Mouse (Mus musculus): ENCODE results near the gene Mtmr1. TPM values are rescaled to one million over a fixed set of nuclear protein-coding genes. Genes with fewer than 3 reads are reported as not detected.

The Mtmr1 gene
- polyA plus RNA-seq, 1 experiment from 2014 or later = 15.4 TPM

- Histone ChIP-seq H3K27me3 (ENCODE audit: control insufficient read depth, insufficient read depth, low read depth, low read length) (no peaks in the 10 kb centered on the region), H3K4me1 (ENCODE audit: control insufficient read depth, insufficient read depth, low read length) (no peaks in the 10 kb centered on the region), H3K4me2 (ENCODE audit: low read length) (no peak overlapping the region), H3K36me3 (ENCODE audit: control insufficient read depth, insufficient read depth, low read length) (no peaks in the 10 kb centered on the region), H3K9me3 (replicated peaks; ENCODE audit: control insufficient read depth, low read length, poor library complexity, severe bottlenecking) (no peaks in the 10 kb centered on the region), H3K9ac (ENCODE audit: low read depth, low read length) (no peak overlapping the region), H3K4me3 (ENCODE audit: low read depth, low read length) (no peak overlapping the region), H3K27ac (ENCODE audit: low read length) (no peak overlapping the region)
- no peak for ATAC-seq
These were observed 62.9 kb downstream of the Mtmr1 start for GRCm38 (mm10) chrX:71427491-71427890.

GRCm38 (mm10) chrX:71430900-71431299 is 66.3 kb downstream of the Mtmr1 start:
- 84% methylated on average over 5 of the region's 5 CpGs for WGBS
- H3K9me3 ChIP-seq (replicated peaks; ENCODE audit: control insufficient read depth, low read length, poor library complexity, severe bottlenecking) = no peaks in the 10 kb centered on the region

GRCm38 (mm10) chrX:71434448-71434847 is 69.9 kb downstream of the Mtmr1 start:
- H3K4me3 ChIP-seq (ENCODE audit: low read depth, low read length) = no peak overlapping the region
- no peaks in the 10 kb centered on the region for H3K36me3 ChIP-seq (ENCODE audit: control insufficient read depth, insufficient read depth, low read length)
- H3K9me3 ChIP-seq (replicated peaks; ENCODE audit: control insufficient read depth, low read length, poor library complexity, severe bottlenecking) = no peaks in the 10 kb centered on the region
- H3K9ac ChIP-seq (ENCODE audit: low read depth, low read length) = no peak overlapping the region
- 39% methylated on average over 1 of the region's 1 CpGs for WGBS
- no peak overlapping the region for H3K4me2 ChIP-seq (ENCODE audit: low read length)
- no peak overlapping the region for H3K27ac ChIP-seq (ENCODE audit: low read length)
- no peaks in the 10 kb centered on the region for H3K27me3 ChIP-seq (ENCODE audit: control insufficient read depth, insufficient read depth, low read depth, low read length)
- no peaks in the 10 kb centered on the region for H3K4me1 ChIP-seq (ENCODE audit: control insufficient read depth, insufficient read depth, low read length)
- peak; percentile 48; the same call in 1 of the 2 replicates for ATAC-seq

More at GRCm38 (mm10) chrX:71430900-71431299, 66.3 kb downstream of the Mtmr1 start:
- Histone ChIP-seq H3K4me1 (ENCODE audit: control insufficient read depth, insufficient read depth, low read length) (no peaks in the 10 kb centered on the region), H3K4me3 (ENCODE audit: low read depth, low read length) (no peak overlapping the region), H3K27ac (ENCODE audit: low read length) (no peak overlapping the region), H3K36me3 (ENCODE audit: control insufficient read depth, insufficient read depth, low read length) (no peaks in the 10 kb centered on the region), H3K9ac (ENCODE audit: low read depth, low read length) (no peak overlapping the region), H3K27me3 (ENCODE audit: control insufficient read depth, insufficient read depth, low read depth, low read length) (no peaks in the 10 kb centered on the region), H3K4me2 (ENCODE audit: low read length) (no peak overlapping the region)
- no peak for ATAC-seq

- 30% methylated on average over 8 of the region's 8 CpGs for WGBS
- Histone ChIP-seq H3K4me2 (ENCODE audit: low read length) (no peak overlapping the region), H3K27ac (ENCODE audit: low read length) (no peak overlapping the region), H3K4me3 (ENCODE audit: low read depth, low read length) (no peak overlapping the region), H3K27me3 (ENCODE audit: control insufficient read depth, insufficient read depth, low read depth, low read length) (no peaks in the 10 kb centered on the region), H3K9me3 (replicated peaks; ENCODE audit: control insufficient read depth, low read length, poor library complexity, severe bottlenecking) (no peaks in the 10 kb centered on the region), H3K9ac (ENCODE audit: low read depth, low read length) (no peak overlapping the region), H3K36me3 (ENCODE audit: control insufficient read depth, insufficient read depth, low read length) (no peaks in the 10 kb centered on the region), H3K4me1 (ENCODE audit: control insufficient read depth, insufficient read depth, low read length) (no peaks in the 10 kb centered on the region)
- peak; percentile 73; the same call in 1 of the 2 replicates for ATAC-seq
These were observed 70.3 kb downstream of the Mtmr1 start for GRCm38 (mm10) chrX:71434860-71435259.

GRCm38 (mm10) chrX:71435542-71435941 is 71.0 kb downstream of the Mtmr1 start:
- Histone ChIP-seq H3K4me3 (ENCODE audit: low read depth, low read length) (no peak overlapping the region), H3K36me3 (ENCODE audit: control insufficient read depth, insufficient read depth, low read length) (no peaks in the 10 kb centered on the region), H3K4me2 (ENCODE audit: low read length) (no peak overlapping the region), H3K9me3 (replicated peaks; ENCODE audit: control insufficient read depth, low read length, poor library complexity, severe bottlenecking) (no peaks in the 10 kb centered on the region), H3K9ac (ENCODE audit: low read depth, low read length) (no peak overlapping the region), H3K27me3 (ENCODE audit: control insufficient read depth, insufficient read depth, low read depth, low read length) (no peaks in the 10 kb centered on the region), H3K27ac (ENCODE audit: low read length) (no peak overlapping the region), H3K4me1 (ENCODE audit: control insufficient read depth, insufficient read depth, low read length) (no peaks in the 10 kb centered on the region)
- 92% methylated on average over 2 of the region's 2 CpGs for WGBS
- ATAC-seq = no peak

GRCm38 (mm10) chrX:71439473-71439872 is 74.9 kb downstream of the Mtmr1 start:
- H3K9ac ChIP-seq (ENCODE audit: low read depth, low read length) = no peak overlapping the region
- no peaks in the 10 kb centered on the region for H3K27me3 ChIP-seq (ENCODE audit: control insufficient read depth, insufficient read depth, low read depth, low read length)
- no peaks in the 10 kb centered on the region for H3K36me3 ChIP-seq (ENCODE audit: control insufficient read depth, insufficient read depth, low read length)
- H3K9me3 ChIP-seq (replicated peaks; ENCODE audit: control insufficient read depth, low read length, poor library complexity, severe bottlenecking) = no peaks in the 10 kb centered on the region
- 86% methylated on average over 6 of the region's 6 CpGs for WGBS
- no peak overlapping the region for H3K4me2 ChIP-seq (ENCODE audit: low read length)
- no peak overlapping the region for H3K27ac ChIP-seq (ENCODE audit: low read length)
- H3K4me1 ChIP-seq (ENCODE audit: control insufficient read depth, insufficient read depth, low read length) = no peaks in the 10 kb centered on the region
- H3K4me3 ChIP-seq (ENCODE audit: low read depth, low read length) = no peak overlapping the region
- no peak for ATAC-seq

GRCm38 (mm10) chrX:71442916-71443315 is 78.4 kb downstream of the Mtmr1 start:
- H3K9ac ChIP-seq (ENCODE audit: low read depth, low read length) = no peak overlapping the region
- H3K36me3 ChIP-seq (ENCODE audit: control insufficient read depth, insufficient read depth, low read length) = no peaks in the 10 kb centered on the region
- no peak overlapping the region for H3K4me2 ChIP-seq (ENCODE audit: low read length)
- H3K9me3 ChIP-seq (replicated peaks; ENCODE audit: control insufficient read depth, low read length, poor library complexity, severe bottlenecking) = no peaks in the 10 kb centered on the region
- 82% methylated on average over 5 of the region's 5 CpGs for WGBS
- no peak for ATAC-seq
- H3K4me1 ChIP-seq (ENCODE audit: control insufficient read depth, insufficient read depth, low read length) = no peaks in the 10 kb centered on the region
- H3K27ac ChIP-seq (ENCODE audit: low read length) = no peak overlapping the region
- H3K4me3 ChIP-seq (ENCODE audit: low read depth, low read length) = no peak overlapping the region
- H3K27me3 ChIP-seq (ENCODE audit: control insufficient read depth, insufficient read depth, low read depth, low read length) = no peaks in the 10 kb centered on the region

- no peak overlapping the region for H3K9ac ChIP-seq (ENCODE audit: low read depth, low read length)
- H3K4me2 ChIP-seq (ENCODE audit: low read length) = no peak overlapping the region
- 0 out of 2 replicates have a peak, but pooled peaks have one; percentile 51 for ATAC-seq
- no peaks in the 10 kb centered on the region for H3K9me3 ChIP-seq (replicated peaks; ENCODE audit: control insufficient read depth, low read length, poor library complexity, severe bottlenecking)
- H3K27ac ChIP-seq (ENCODE audit: low read length) = no peak overlapping the region
- H3K36me3 ChIP-seq (ENCODE audit: control insufficient read depth, insufficient read depth, low read length) = no peaks in the 10 kb centered on the region
- H3K27me3 ChIP-seq (ENCODE audit: control insufficient read depth, insufficient read depth, low read depth, low read length) = no peaks in the 10 kb centered on the region
- H3K4me1 ChIP-seq (ENCODE audit: control insufficient read depth, insufficient read depth, low read length) = no peaks in the 10 kb centered on the region
- WGBS = 60% methylated on average over 6 of the region's 6 CpGs
- no peak overlapping the region for H3K4me3 ChIP-seq (ENCODE audit: low read depth, low read length)
These were observed 91.6 kb downstream of the Mtmr1 start for GRCm38 (mm10) chrX:71456078-71456737.

- no peak overlapping the region for H3K27ac ChIP-seq (ENCODE audit: low read length)
- ATAC-seq = no peak
- H3K9ac ChIP-seq (ENCODE audit: low read depth, low read length) = no peak overlapping the region
- 76% methylated on average over 7 of the region's 7 CpGs for WGBS
- H3K4me2 ChIP-seq (ENCODE audit: low read length) = no peak overlapping the region
- H3K4me3 ChIP-seq (ENCODE audit: low read depth, low read length) = no peak overlapping the region
- no peaks in the 10 kb centered on the region for H3K36me3 ChIP-seq (ENCODE audit: control insufficient read depth, insufficient read depth, low read length)
- H3K9me3 ChIP-seq (replicated peaks; ENCODE audit: control insufficient read depth, low read length, poor library complexity, severe bottlenecking) = no peaks in the 10 kb centered on the region
- H3K27me3 ChIP-seq (ENCODE audit: control insufficient read depth, insufficient read depth, low read depth, low read length) = no peaks in the 10 kb centered on the region
- no peaks in the 10 kb centered on the region for H3K4me1 ChIP-seq (ENCODE audit: control insufficient read depth, insufficient read depth, low read length)
These were observed 99.7 kb downstream of the Mtmr1 start for GRCm38 (mm10) chrX:71464138-71464826.

All from midbrain, embryonic 16.5 days (tissue).